Mouse (Mus musculus): ENCODE measurements at regions not wholly inside any gene's neighbourhood (a gene's known extent, or its start where the extent isn't known, plus 50 kb on each side); places are given as distances from the start of the nearest gene placed in this dataset.
"Not testable (repeated sequence)": the region's sequence is repeated elsewhere in the genome, so short reads cannot be mapped to it uniquely, and the experiment has no call there.

DNA sequence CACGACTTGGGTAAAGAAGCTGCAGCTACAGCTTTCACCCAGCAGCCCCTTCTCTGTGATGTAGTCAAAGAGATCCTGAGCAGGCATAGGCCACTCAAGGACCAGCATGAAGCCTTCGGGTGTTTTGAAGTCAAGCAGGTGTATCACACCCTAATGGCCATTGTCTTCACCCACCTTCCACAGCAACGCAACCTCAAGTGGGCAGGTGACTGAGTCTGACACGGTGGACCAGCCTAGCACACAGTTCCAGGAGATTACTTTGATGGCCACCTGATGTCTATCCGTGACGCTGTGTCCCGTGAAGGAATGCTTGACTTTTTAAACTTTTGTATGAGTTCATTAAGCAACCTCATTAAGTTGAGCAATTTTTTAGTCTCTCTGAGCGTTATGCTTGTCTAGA, 57.5 kb upstream of the Gm21119 start:
- WGBS (ENCODE audit: insufficient replicate concordance), result 77% methylated on average over 7 of the region's 8 CpGs
- H3K9me3 ChIP-seq (replicated peaks); H3K27ac ChIP-seq; H3K9ac ChIP-seq; H3K27me3 ChIP-seq; H3K36me3 ChIP-seq; DNase-seq; H3K4me1 ChIP-seq (replicated peaks): not testable (repeated sequence)
- Histone ChIP-seq H3K4me2 (peak overlapping the region; percentile 45), H3K4me3 (replicated peaks) (peak overlapping the region; percentile 44)
- ATAC-seq (ENCODE audit: low read depth), result peak; percentile 55

DNA sequence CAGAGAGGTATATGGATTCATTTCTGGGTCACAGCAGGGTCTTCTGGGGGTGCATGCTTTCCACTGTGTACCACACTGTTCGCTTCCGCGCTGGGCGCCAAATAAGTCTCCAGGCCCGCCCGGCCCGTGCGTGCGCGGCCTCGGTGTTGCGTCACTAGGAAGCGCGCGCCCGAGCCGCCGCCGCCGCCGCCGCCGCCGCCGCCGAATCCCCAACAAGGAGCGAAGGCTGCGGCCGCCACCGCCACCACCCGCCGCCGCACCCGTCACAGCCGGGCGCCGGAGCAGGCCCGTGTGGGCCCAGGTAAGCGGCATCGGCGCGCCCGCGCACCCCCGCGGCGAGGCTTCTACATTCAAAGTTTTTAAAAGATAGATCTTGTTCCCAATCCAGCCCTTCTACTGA, 57.1 kb upstream of the Gm21119 start:
- ATAC-seq (ENCODE audit: low read depth), result peak; percentile 98
- not testable (repeated sequence) for H3K9ac ChIP-seq

More for the DNA sequence above, 57.1 kb upstream of the Gm21119 start:
- H3K9me3 ChIP-seq (replicated peaks); H3K27me3 ChIP-seq; H3K4me1 ChIP-seq (replicated peaks); H3K27ac ChIP-seq; H3K36me3 ChIP-seq: not testable (repeated sequence)
- peak overlapping the region; percentile 44 for H3K4me3 ChIP-seq (replicated peaks)
- WGBS (ENCODE audit: insufficient replicate concordance), result 48% methylated on average over 38 of the region's 47 CpGs
- H3K4me2 ChIP-seq, result peak overlapping the region; percentile 45
- peak; percentile 62 for DNase-seq

Measured in liver, embryonic 13.5 days (tissue).